Mouse (Mus musculus) forebrain, embryonic 11.5 days (tissue): ENCODE results near the gene Cd9. TPM values are rescaled to one million over a fixed set of nuclear protein-coding genes. Genes with fewer than 3 reads are reported as not detected.

Experiments
- ATAC-seq: fragments of 200-750 bp; cut with Nextera tagmentation; replicated peaks from 2 replicates; pipeline ENCODE4 v1.8.0; 2017; ENCODE audit warnings: moderate TSS enrichment; ENCODE audit not compliant: low FRiP score
- DNase-seq: peaks from one replicate; pipeline ENCODE4 v3.0.0-alpha.2; 2017; ENCODE audit warnings: low spot score
- H3K27ac ChIP-seq: fragments of 300-500 bp; sonication (generic); 2 replicates; pipeline ENCODE4 v1.5.1; 2014; ENCODE audit warnings: low read depth, low read length
- H3K27me3 ChIP-seq: fragments of 300-500 bp; sonication (generic); 2 replicates; pipeline ENCODE4 v1.6.1; 2014; ENCODE audit warnings: mild to moderate bottlenecking, low read length, mixed read lengths; ENCODE audit not compliant: control insufficient read depth, insufficient read depth
- H3K36me3 ChIP-seq: fragments of 300-500 bp; sonication (generic); 2 replicates; pipeline ENCODE4 v1.6.1; 2014; ENCODE audit warnings: mild to moderate bottlenecking, low read length, moderate library complexity, mixed read lengths; ENCODE audit not compliant: control insufficient read depth, insufficient read depth
- H3K4me1 ChIP-seq: fragments of 300-500 bp; sonication (generic); replicated peaks from 2 replicates; pipeline ENCODE4 v1.6.1; 2014; ENCODE audit warnings: low read length, mixed read lengths; ENCODE audit not compliant: control insufficient read depth, insufficient read depth
- H3K4me2 ChIP-seq: fragments of 300-500 bp; sonication (generic); 2 replicates; pipeline ENCODE4 v1.6.1; 2014; ENCODE audit warnings: low read depth, mild to moderate bottlenecking, low read length, moderate library complexity, mixed read lengths; ENCODE audit not compliant: severe bottlenecking
- H3K4me3 ChIP-seq: fragments of 300-500 bp; sonication (generic); 2 replicates; pipeline ENCODE4 v1.5.1; 2014; ENCODE audit warnings: low read depth, low read length
- H3K9ac ChIP-seq: fragments of 300-500 bp; sonication (generic); 2 replicates; pipeline ENCODE4 v1.6.1; 2014; ENCODE audit warnings: low read length
- H3K9me3 ChIP-seq: fragments of 300-500 bp; sonication (generic); 2 replicates; pipeline ENCODE4 v1.6.1; 2016; ENCODE audit warnings: low read length, mixed read lengths; ENCODE audit not compliant: control insufficient read depth
- WGBS: fragments of 180-500 bp; shearing (Covaris S2); extraction: QIAGEN DNeasy Blood & Tissue Kit; methylation state at CpG from one replicate; pipeline ENCODE4 v1.1.7; 2014; 5-methylcytosine and 5-hydroxymethylcytosine counted together
- polyA plus RNA-seq: library from polyadenylated mRNA; unstranded; fragments of >200 nt; fragmentation: Nextera tagmentation; extraction: Ambion mirVana; gene quantifications from 2 replicates; pipeline ENCODE4 v1.2.1, GENCODE M21; 2014

Gene Cd9
- polyA plus RNA-seq, 1 experiment from 2014 or later = 47.4 TPM

- Histone ChIP-seq H3K9ac (no peak overlapping the region), H3K36me3 (no peaks in the 10 kb centered on the region), H3K4me1 (0 out of 2 replicates have a peak, but pooled peaks cover 4% of the 10 kb centered on the region), H3K27ac (no peak overlapping the region), H3K27me3 (no peaks in the 10 kb centered on the region), H3K4me3 (no peak overlapping the region), H3K9me3 (no peaks in the 10 kb centered on the region), H3K4me2 (no peak overlapping the region)
- no peak for ATAC-seq
- DNase-seq = no peak
- 57% methylated on average over 5 of the region's 5 CpGs for WGBS
Observed at GRCm38 (mm10) chr6:125482427-125482831, 12.2 kb downstream of the Cd9 start.

- ATAC-seq (no peak), DNase-seq (no peak)
- 0 out of 2 replicates have a peak, but pooled peaks cover 4% of the 10 kb centered on the region for H3K4me1 ChIP-seq
- H3K4me3 ChIP-seq = no peak overlapping the region
- WGBS = 55% methylated on average over 7 of the region's 7 CpGs
- no peak overlapping the region for H3K4me2 ChIP-seq
- H3K36me3 ChIP-seq = no peaks in the 10 kb centered on the region
- no peaks in the 10 kb centered on the region for H3K27me3 ChIP-seq
- H3K27ac ChIP-seq = no peak overlapping the region
- H3K9ac ChIP-seq = no peak overlapping the region
- no peaks in the 10 kb centered on the region for H3K9me3 ChIP-seq
Observed at GRCm38 (mm10) chr6:125481667-125482390, 12.8 kb downstream of the Cd9 start.

GRCm38 (mm10) chr6:125480396-125481361 is 13.9 kb downstream of the Cd9 start:
- ATAC-seq = no peak
- Histone ChIP-seq H3K9me3 (no peaks in the 10 kb centered on the region), H3K27ac (no peak overlapping the region), H3K4me2 (no peak overlapping the region), H3K4me1 (0 out of 2 replicates have a peak, but pooled peaks cover 4% of the 10 kb centered on the region), H3K4me3 (no peak overlapping the region), H3K9ac (no peak overlapping the region), H3K27me3 (no peaks in the 10 kb centered on the region), H3K36me3 (no peaks in the 10 kb centered on the region)
- no peak for DNase-seq
- 32% methylated on average over 12 of the region's 12 CpGs for WGBS

- ATAC-seq (no peak), DNase-seq (no peak)
- Histone ChIP-seq H3K27ac (no peak overlapping the region), H3K36me3 (no peaks in the 10 kb centered on the region), H3K27me3 (no peaks in the 10 kb centered on the region), H3K9me3 (no peaks in the 10 kb centered on the region), H3K4me3 (no peak overlapping the region), H3K9ac (no peak overlapping the region), H3K4me1 (0 out of 2 replicates have a peak, but pooled peaks cover 4% of the 10 kb centered on the region), H3K4me2 (no peak overlapping the region)
- 92% methylated on average over 9 of the region's 9 CpGs for WGBS
Observed at GRCm38 (mm10) chr6:125479359-125479758, 15.2 kb downstream of the Cd9 start.

GRCm38 (mm10) chr6:125478135-125479128 is 16.2 kb downstream of the Cd9 start:
- H3K27me3 ChIP-seq = no peaks in the 10 kb centered on the region
- H3K27ac ChIP-seq = no peak overlapping the region
- no peaks in the 10 kb centered on the region for H3K9me3 ChIP-seq
- H3K9ac ChIP-seq = no peak overlapping the region
- ATAC-seq = no peak
- no peak overlapping the region for H3K4me3 ChIP-seq
- WGBS = 85% methylated on average over 16 of the region's 16 CpGs
- 0 out of 2 replicates have a peak, but pooled peaks cover 4% of the 10 kb centered on the region for H3K4me1 ChIP-seq
- no peak overlapping the region for H3K4me2 ChIP-seq
- H3K36me3 ChIP-seq = no peaks in the 10 kb centered on the region
- DNase-seq = no peak

GRCm38 (mm10) chr6:125476826-125477589 is 17.6 kb downstream of the Cd9 start:
- Histone ChIP-seq H3K4me3 (no peak overlapping the region), H3K4me2 (no peak overlapping the region), H3K27me3 (no peaks in the 10 kb centered on the region), H3K4me1 (0 out of 2 replicates have a peak, but pooled peaks cover 4% of the 10 kb centered on the region), H3K9ac (no peak overlapping the region), H3K36me3 (no peaks in the 10 kb centered on the region), H3K9me3 (no peaks in the 10 kb centered on the region), H3K27ac (no peak overlapping the region)
- ATAC-seq (no peak), DNase-seq (no peak)
- 79% methylated on average over 9 of the region's 9 CpGs for WGBS

GRCm38 (mm10) chr6:125476090-125476489 is 18.5 kb downstream of the Cd9 start:
- H3K4me2 ChIP-seq = no peak overlapping the region
- 0 out of 2 replicates have a peak, but pooled peaks cover 4% of the 10 kb centered on the region for H3K4me1 ChIP-seq
- no peaks in the 10 kb centered on the region for H3K27me3 ChIP-seq
- ATAC-seq = no peak
- H3K9ac ChIP-seq = no peak overlapping the region
- no peak overlapping the region for H3K4me3 ChIP-seq
- H3K27ac ChIP-seq = no peak overlapping the region
- H3K36me3 ChIP-seq = no peaks in the 10 kb centered on the region
- H3K9me3 ChIP-seq = no peaks in the 10 kb centered on the region
- 36% methylated on average over 8 of the region's 8 CpGs for WGBS
- no peak for DNase-seq
